Mouse (Mus musculus) layer of hippocampus, postnatal 10 days (tissue): ENCODE measurements around the gene Rela. TPM values are rescaled to one million over a fixed set of nuclear protein-coding genes. Genes with fewer than 3 reads are reported as not detected.

Source experiments
- DNase-seq, 2 experiments: peaks; one replicate each; pipeline ENCODE4 v3.0.0; 2021; ENCODE audit warnings: low spot score in 2 of 2
- total RNA-seq, 2 experiments: library from RNA; stranded (reverse); gene quantifications; 2 replicates each; pipeline ENCODE4 v1.2.3; 2021

The Rela gene
- total RNA-seq, 2 experiments from 2014 or later: 24.4 to 24.7 TPM

GRCm38 (mm10) chr19:5636036-5636570, 1.2 kb upstream of the Rela start:
- DNase-seq: no peak

- DNase-seq: no peak
Measured at GRCm38 (mm10) chr19:5636571-5637041, 677 bp upstream of the Rela start.

- no peak for DNase-seq
Measured at GRCm38 (mm10) chr19:5638416-5639005, 1.2 kb downstream of the Rela start.

GRCm38 (mm10) chr19:5640339-5640738, 3.1 kb downstream of the Rela start:
- DNase-seq: no peak

GRCm38 (mm10) chr19:5641021-5641420, 3.7 kb downstream of the Rela start:
- DNase-seq: no peak

- DNase-seq: no peak
Measured at GRCm38 (mm10) chr19:5641641-5642040, 4.4 kb downstream of the Rela start.

GRCm38 (mm10) chr19:5645280-5645679, 8.0 kb downstream of the Rela start:
- DNase-seq: no peak

GRCm38 (mm10) chr19:5646731-5647330, 9.5 kb downstream of the Rela start:
- DNase-seq: peak in 1 of 2 experiments; percentile 3

- DNase-seq: no peak
Measured at GRCm38 (mm10) chr19:5647791-5648190, 10.5 kb downstream of the Rela start.

GRCm38 (mm10) chr19:5648401-5649297, 11.4 kb downstream of the Rela start:
- peak; percentile 73 to 81 for DNase-seq

GRCm38 (mm10) chr19:5649298-5649741, 12.0 kb downstream of the Rela start:
- DNase-seq: no peak

GRCm38 (mm10) chr19:5651502-5652274, 14.4 kb downstream of the Rela start:
- DNase-seq: no peak

GRCm38 (mm10) chr19:5652570-5652969, 15.3 kb downstream of the Rela start:
- DNase-seq: no peak

- peak in 1 of 2 experiments; percentile 36 for DNase-seq
Measured at GRCm38 (mm10) chr19:5653969-5654719, 16.9 kb downstream of the Rela start.

- DNase-seq: no peak
Measured at GRCm38 (mm10) chr19:5654720-5655298, 17.5 kb downstream of the Rela start.

GRCm38 (mm10) chr19:5660942-5661751, 23.9 kb downstream of the Rela start:
- DNase-seq: no peak

GRCm38 (mm10) chr19:5662310-5662709, 25.0 kb downstream of the Rela start:
- DNase-seq: no peak

GRCm38 (mm10) chr19:5662981-5663913, 26.0 kb downstream of the Rela start, which contains the start of gene Sipa1:
TSS of gene Sipa1 (minus strand) at chr19:5663707.
- DNase-seq: peak; percentile 79 to 82
